Mouse (Mus musculus) embryonic facial prominence, embryonic 12.5 days (tissue): ENCODE measurements around the gene Cntnap5a. TPM values are rescaled to one million over a fixed set of nuclear protein-coding genes. Genes with fewer than 3 reads are reported as not detected.

ENCODE experiments used
- ATAC-seq: fragments of 200-750 bp; cut with Nextera tagmentation; 2 replicates; pipeline ENCODE4 v1.8.0; 2017; ENCODE audit not compliant: insufficient number of reproducible peaks, insufficient read depth, low FRiP score, low TSS enrichment
- H3K27ac ChIP-seq: fragments of 300-500 bp; sonication (generic); 2 replicates; pipeline ENCODE4 v1.5.1; 2016; ENCODE audit warnings: mild to moderate bottlenecking
- H3K27me3 ChIP-seq: fragments of 300-500 bp; sonication (generic); 2 replicates; pipeline ENCODE4 v1.6.1; 2016; ENCODE audit warnings: mild to moderate bottlenecking, moderate library complexity
- H3K36me3 ChIP-seq: fragments of 300-500 bp; sonication (generic); 2 replicates; pipeline ENCODE4 v1.6.1; 2016; ENCODE audit warnings: mild to moderate bottlenecking
- H3K4me1 ChIP-seq: fragments of 300-500 bp; sonication (generic); 2 replicates; pipeline ENCODE4 v1.6.1; 2016
- H3K4me2 ChIP-seq: fragments of 300-500 bp; sonication (generic); replicated peaks from 2 replicates; pipeline ENCODE4 v1.6.1; 2016; ENCODE audit warnings: mild to moderate bottlenecking, moderate library complexity
- H3K4me3 ChIP-seq: fragments of 300-500 bp; sonication (generic); 2 replicates; pipeline ENCODE4 v1.5.1; 2016; ENCODE audit warnings: mild to moderate bottlenecking
- H3K9ac ChIP-seq: fragments of 300-500 bp; sonication (generic); 2 replicates; pipeline ENCODE4 v1.6.1; 2016; ENCODE audit warnings: mild to moderate bottlenecking, moderate library complexity
- H3K9me3 ChIP-seq: fragments of 300-500 bp; sonication (generic); 2 replicates; pipeline ENCODE4 v1.6.1; 2016; ENCODE audit warnings: mild to moderate bottlenecking, moderate library complexity
- WGBS: fragments of 180-500 bp; shearing (Covaris S2); methylation state at CpG from one replicate; pipeline ENCODE4 v1.1.7; 2016; 5-methylcytosine and 5-hydroxymethylcytosine counted together
- polyA plus RNA-seq: library from polyadenylated mRNA; unstranded; fragments of >200 nt; fragmentation: Nextera tagmentation; extraction: Ambion mirVana; gene quantifications from 2 replicates; pipeline ENCODE4 v1.2.1, GENCODE M21; 2016

Cntnap5a gene
- 0.03 and 0.04 TPM in 2 replicates for polyA plus RNA-seq

DNA sequence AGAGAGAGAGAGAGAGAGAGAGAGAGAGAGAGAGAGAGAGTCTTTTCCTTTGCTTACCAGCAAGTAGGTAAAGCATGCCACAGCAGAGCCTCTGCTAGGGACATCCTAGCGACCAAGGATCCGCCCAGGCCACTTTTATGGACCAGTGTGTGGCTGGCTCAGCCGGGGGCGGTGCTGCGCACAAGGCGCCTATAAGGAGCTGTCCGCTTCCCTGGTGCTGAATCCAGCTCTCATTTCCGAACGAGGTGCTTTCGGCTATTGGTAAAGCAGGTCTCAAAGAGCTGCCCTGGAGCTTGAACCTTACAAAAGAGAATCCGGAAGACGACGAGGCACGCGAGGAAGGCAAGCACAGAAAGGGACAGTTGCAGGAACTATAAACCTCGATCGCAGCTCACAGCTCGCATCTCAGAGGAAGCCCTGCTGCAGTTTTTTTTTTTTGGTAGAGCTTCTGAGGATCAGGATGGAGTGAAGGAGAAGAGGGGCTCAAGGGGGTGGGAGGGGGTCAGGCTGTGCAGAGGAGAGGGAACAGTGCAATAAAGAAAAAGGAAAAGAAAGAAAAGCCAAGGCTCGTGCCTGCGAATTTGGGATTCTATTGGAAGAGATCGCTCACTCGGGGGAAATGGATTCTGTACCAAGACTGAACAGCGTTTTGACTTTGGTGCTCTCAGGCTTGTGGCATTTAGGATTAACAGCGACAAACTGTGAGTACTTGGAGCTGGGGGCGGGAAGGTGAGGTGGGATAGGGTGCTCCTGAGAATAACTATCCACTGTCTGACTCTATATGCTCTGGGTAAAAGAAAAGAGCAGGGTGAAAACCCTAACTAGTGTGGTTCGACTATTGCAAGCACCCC lies at the start of gene Cntnap5a:
Gene Cntnap5a (plus strand): TSS at position 239 of the 851 bp plus-strand sequence.
- Histone ChIP-seq H3K9me3 (no peaks in the 10 kb centered on the region), H3K4me1 (no peaks in the 10 kb centered on the region), H3K36me3 (no peaks in the 10 kb centered on the region), H3K27ac (no peak within 1 kb of the TSS), H3K27me3 (no peaks in the 10 kb centered on the region), H3K4me2 (no peak within 1 kb of the TSS; the same call in 1 of the 2 replicates), H3K4me3 (no peak within 1 kb of the TSS), H3K9ac (no peak within 1 kb of the TSS)
- 13% methylated on average over 26 of the region's 26 CpGs for WGBS
- ATAC-seq: no peak

DNA sequence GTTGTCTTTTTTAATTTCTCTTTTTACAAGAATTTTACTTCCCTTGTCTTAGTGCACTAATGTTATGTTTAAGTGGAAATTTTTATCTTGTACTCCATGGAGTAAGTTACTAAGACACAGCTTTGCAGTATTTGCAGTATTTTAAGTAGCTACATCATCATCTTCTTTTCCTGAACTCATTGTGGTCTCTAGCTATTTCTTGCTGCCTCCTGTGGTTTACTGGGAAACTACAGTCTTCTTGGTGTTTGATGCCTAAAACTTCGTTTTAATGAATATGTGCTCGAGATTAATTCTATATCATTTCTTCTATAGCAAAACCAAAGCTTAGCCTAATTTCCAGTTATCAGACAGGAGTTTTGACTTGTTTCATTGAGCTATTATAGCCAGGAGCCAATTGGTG lies 37.6 kb upstream of the Cntnap5a start:
- 80% methylated on average over 2 of the region's 2 CpGs for WGBS
- no peak for ATAC-seq
- H3K9me3 ChIP-seq: no peaks in the 10 kb centered on the region

DNA sequence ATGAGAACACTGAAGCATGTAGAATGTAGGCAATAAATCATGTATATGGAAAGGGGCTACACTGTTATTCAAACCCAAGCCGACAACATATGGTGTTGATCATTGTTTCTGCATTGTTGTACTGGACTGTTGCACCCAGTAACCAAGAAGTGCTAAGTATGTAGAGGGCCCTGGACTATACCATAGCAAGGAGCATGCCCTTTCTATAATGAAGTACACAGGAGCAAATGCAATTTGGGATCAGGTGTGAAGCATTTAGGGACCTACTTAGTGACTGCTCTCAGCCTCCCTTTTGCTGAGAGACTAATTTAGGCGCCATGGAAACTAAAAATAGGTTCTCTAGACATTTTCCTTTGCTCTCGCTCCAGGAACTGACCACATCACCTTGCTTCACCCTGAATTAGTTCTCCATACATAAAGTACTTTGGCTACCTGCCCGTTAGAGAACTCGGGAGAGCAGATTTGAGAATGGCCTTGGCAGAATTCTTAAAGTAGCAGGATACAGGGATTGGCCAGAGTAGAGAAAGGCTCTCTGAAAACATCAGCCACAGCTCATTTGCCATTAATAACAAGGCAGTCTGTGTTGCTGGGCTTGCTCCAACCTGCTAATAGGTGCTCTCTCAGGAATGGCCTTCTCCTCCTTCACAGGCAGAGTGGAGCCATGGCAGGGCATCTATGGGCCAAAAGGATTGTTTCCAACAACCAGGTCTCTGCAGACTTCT lies 26.1 kb upstream of the Cntnap5a start:
- no peak overlapping the region for H3K4me2 ChIP-seq
- no peak overlapping the region for H3K27ac ChIP-seq
- no peak overlapping the region for H3K9ac ChIP-seq
- H3K36me3 ChIP-seq: no peaks in the 10 kb centered on the region
- 80% methylated on average over 5 of the region's 5 CpGs for whole genome bisulfite sequencing
- no peaks in the 10 kb centered on the region for H3K9me3 ChIP-seq
- no peaks in the 10 kb centered on the region for H3K27me3 ChIP-seq
- ATAC-seq: no peak
- H3K4me3 ChIP-seq: no peak overlapping the region
- no peaks in the 10 kb centered on the region for H3K4me1 ChIP-seq

More for the DNA sequence above, 37.6 kb upstream of the Cntnap5a start:
- Histone ChIP-seq H3K9ac (no peak overlapping the region), H3K27me3 (no peaks in the 10 kb centered on the region), H3K27ac (no peak overlapping the region), H3K36me3 (no peaks in the 10 kb centered on the region), H3K4me2 (no peak overlapping the region), H3K4me3 (no peak overlapping the region), H3K4me1 (no peaks in the 10 kb centered on the region)

DNA sequence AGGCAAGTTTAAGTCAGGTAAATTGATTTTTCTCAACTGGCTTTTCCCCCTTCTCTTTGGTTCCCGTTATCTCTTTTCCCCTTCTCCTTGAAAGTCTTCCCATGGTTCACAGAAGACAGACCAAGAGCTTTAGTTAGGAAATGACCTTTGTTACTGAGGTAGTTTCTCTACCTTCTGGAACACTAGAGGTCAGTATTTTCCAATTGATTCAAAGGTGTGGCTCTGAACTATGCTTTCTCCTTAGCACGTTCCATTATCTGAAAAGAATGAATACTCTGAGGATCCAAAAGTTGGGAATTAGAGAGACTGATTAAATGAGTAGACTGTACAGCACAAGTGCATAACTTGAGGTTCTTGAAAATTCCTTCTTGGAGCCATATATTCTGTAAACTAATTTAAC lies 1.9 kb downstream of the Cntnap5a start:
- Histone ChIP-seq H3K4me3 (no peak overlapping the region), H3K27ac (no peak overlapping the region), H3K9me3 (no peaks in the 10 kb centered on the region), H3K36me3 (no peaks in the 10 kb centered on the region), H3K27me3 (no peaks in the 10 kb centered on the region), H3K4me2 (no peak overlapping the region), H3K4me1 (no peaks in the 10 kb centered on the region), H3K9ac (no peak overlapping the region)
- no peak for ATAC-seq
- WGBS: 23% methylated on average over 2 of the region's 2 CpGs

DNA sequence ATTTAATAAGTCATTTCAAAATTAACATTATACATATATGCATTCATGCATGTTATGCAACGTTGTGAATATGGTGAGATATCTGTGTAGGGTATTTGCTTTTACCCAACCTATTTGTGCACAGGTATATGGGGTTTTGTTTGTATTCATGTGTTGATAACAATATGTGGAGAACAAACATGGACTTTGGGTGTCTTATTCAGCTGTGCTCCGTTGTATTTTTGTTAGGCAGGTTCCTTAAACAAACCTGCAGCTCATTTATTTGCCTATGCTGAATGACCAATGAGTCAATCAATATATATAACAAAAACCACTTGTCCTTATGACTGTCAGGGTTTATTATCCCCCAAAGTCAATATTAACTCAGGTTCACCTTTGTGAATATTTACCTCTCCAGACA lies 15.2 kb downstream of the Cntnap5a start:
- H3K27me3 ChIP-seq: no peaks in the 10 kb centered on the region
- no peak overlapping the region for H3K9ac ChIP-seq
- no peaks in the 10 kb centered on the region for H3K36me3 ChIP-seq
- H3K4me2 ChIP-seq: no peak overlapping the region
- H3K27ac ChIP-seq: no peak overlapping the region
- no peaks in the 10 kb centered on the region for H3K4me1 ChIP-seq
- WGBS: 71% methylated on average over 2 of the region's 2 CpGs
- no peak for ATAC-seq
- no peak overlapping the region for H3K4me3 ChIP-seq
- no peaks in the 10 kb centered on the region for H3K9me3 ChIP-seq

DNA sequence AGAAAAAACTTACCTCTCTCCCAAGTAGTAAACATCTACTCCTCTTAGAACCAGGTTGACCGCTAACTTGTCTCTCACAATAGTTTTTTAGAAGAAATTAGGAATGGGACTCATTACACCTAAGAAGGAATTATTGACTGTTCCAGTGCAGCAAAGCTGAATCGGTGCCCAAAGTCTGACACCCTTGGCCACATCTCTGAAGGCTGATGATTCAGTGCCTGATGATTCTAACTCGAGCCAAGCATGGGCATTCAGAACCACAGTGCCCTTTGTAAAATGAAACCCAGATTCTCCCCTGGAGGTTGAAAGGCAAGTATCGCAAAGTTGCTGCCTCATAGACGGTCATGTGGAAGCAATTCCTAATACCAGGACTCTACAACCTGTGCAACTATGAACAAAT lies 58.0 kb downstream of the Cntnap5a start:
- Histone ChIP-seq H3K27ac (no peak overlapping the region), H3K4me1 (no peaks in the 10 kb centered on the region), H3K4me2 (no peak overlapping the region), H3K27me3 (no peaks in the 10 kb centered on the region), H3K9me3 (no peaks in the 10 kb centered on the region), H3K9ac (no peak overlapping the region), H3K4me3 (no peak overlapping the region), H3K36me3 (no peaks in the 10 kb centered on the region)
- no peak for ATAC-seq
- WGBS: 75% methylated on average over 5 of the region's 5 CpGs

DNA sequence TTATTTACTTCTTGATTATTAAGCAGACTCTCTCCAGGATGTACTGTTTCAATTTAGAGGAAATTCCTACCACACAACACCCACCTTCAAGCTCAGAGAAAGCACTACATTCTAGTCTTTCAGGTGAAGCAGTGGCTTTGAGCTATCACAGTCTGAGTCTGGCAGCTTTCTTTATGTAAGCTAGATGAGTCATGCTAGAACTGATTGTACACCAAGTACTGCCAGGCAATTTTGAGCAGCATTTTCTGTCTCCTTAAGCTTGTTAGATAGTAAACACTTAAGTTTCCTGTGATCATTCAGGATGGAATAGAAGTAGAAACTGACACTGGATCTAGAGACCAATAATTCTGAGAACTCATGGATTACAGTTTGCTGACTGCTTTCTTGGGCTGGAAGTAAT lies 61.0 kb downstream of the Cntnap5a start:
- H3K9me3 ChIP-seq: no peaks in the 10 kb centered on the region
- H3K4me1 ChIP-seq: no peaks in the 10 kb centered on the region
- no peak for ATAC-seq
- no peak overlapping the region for H3K4me2 ChIP-seq
- no peaks in the 10 kb centered on the region for H3K36me3 ChIP-seq
- no peak overlapping the region for H3K27ac ChIP-seq
- H3K27me3 ChIP-seq: no peaks in the 10 kb centered on the region
- no peak overlapping the region for H3K4me3 ChIP-seq
- H3K9ac ChIP-seq: no peak overlapping the region

DNA sequence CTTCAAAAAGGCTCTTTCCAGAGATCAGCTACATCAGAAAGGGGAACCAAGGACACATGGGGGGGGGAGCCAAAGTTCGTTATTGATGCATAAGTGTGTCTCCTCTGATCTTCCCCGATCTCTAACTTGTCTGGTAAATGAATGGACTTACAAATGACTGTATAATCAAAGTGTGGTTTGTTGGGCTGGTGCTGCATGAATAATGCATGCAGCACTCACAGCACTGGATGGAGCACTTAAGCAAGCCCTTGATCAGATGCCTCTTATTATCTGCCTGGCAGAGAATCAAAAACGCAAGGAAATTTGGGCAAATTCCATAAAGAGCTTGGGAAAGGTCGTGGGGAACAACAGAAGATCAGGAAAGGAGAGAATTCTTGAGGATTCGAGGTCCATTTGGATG lies 100.2 kb downstream of the Cntnap5a start:
- no peak overlapping the region for H3K9ac ChIP-seq
- WGBS: 67% methylated on average over 5 of the region's 5 CpGs
- no peaks in the 10 kb centered on the region for H3K36me3 ChIP-seq
- ATAC-seq: no peak
- H3K4me2 ChIP-seq: no peak overlapping the region
- no peak overlapping the region for H3K4me3 ChIP-seq
- H3K4me1 ChIP-seq: no peaks in the 10 kb centered on the region
- H3K9me3 ChIP-seq: no peaks in the 10 kb centered on the region
- H3K27ac ChIP-seq: no peak overlapping the region
- H3K27me3 ChIP-seq: no peaks in the 10 kb centered on the region

DNA sequence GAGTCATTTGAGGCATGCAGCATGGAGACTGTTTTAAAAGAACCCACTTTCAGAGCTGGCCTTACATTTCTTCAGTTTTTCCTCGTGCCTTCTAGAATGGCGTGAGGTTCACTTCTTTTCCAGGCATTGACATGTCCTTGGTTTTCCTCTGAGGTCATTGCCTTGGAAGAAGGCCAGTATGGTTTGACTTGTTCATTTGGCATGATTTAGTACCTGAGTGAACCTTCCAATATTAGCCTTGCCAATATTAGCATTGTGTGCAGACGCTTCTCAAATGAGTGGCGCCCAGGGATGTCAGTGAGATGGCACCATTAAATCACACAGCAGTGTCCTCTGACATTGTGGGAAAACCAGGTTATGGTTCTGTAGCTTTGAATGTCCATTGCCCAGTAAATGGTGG lies 158.0 kb downstream of the Cntnap5a start:
- Histone ChIP-seq H3K27me3 (no peaks in the 10 kb centered on the region), H3K9me3 (no peaks in the 10 kb centered on the region), H3K4me1 (no peaks in the 10 kb centered on the region), H3K4me3 (no peak overlapping the region), H3K9ac (no peak overlapping the region), H3K36me3 (no peaks in the 10 kb centered on the region), H3K4me2 (no peak overlapping the region), H3K27ac (no peak overlapping the region)
- 90% methylated on average over 4 of the region's 4 CpGs for whole genome bisulfite sequencing
- no peak for ATAC-seq

DNA sequence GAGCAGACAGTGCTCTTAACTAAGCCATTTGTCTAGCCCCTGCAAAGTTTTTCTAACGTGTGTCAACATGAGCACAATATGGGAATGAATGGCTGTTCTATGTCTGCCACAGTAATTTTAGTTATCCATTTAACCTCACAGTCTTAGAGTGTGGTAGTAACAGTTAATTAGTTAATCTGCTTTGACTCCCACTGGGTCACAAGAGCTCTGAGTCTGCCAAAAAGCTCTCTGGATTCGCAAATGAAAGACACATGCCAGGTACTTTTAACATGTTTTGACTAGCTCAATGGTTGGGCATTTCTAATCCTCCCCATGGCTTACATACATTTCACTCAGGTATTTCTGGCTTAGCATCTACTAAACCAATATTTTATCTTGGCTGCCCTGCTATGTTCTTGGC lies 163.0 kb downstream of the Cntnap5a start:
- H3K4me1 ChIP-seq: no peaks in the 10 kb centered on the region
- no peak overlapping the region for H3K9ac ChIP-seq
- no peaks in the 10 kb centered on the region for H3K27me3 ChIP-seq
- no peak for ATAC-seq
- no peaks in the 10 kb centered on the region for H3K9me3 ChIP-seq
- H3K4me2 ChIP-seq: no peak overlapping the region
- no peak overlapping the region for H3K4me3 ChIP-seq
- WGBS: 37% methylated on average over 2 of the region's 2 CpGs
- no peak overlapping the region for H3K27ac ChIP-seq
- no peaks in the 10 kb centered on the region for H3K36me3 ChIP-seq

DNA sequence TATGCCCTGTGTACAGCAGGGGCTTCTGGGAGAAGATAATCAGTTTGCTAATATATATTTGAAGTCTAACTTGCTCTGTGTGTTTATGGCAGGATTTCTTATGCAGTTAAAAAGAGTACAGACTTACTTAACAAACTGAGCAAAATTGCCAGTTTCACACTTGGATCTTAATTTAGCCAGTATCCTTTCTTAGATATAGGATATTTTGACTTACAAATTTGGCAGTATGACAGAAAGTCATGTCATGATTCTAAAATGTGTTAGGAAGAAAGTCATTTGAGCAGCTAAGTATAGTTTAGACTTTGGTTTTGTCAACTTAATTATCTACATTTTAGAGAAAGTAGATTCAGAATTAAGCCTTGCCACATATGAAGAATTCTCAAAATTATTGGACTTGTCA lies 167.7 kb downstream of the Cntnap5a start:
- no peak overlapping the region for H3K9ac ChIP-seq
- no peak overlapping the region for H3K4me2 ChIP-seq
- no peak for ATAC-seq
- H3K9me3 ChIP-seq: no peaks in the 10 kb centered on the region
- H3K4me3 ChIP-seq: no peak overlapping the region
- no peaks in the 10 kb centered on the region for H3K4me1 ChIP-seq
- H3K36me3 ChIP-seq: no peaks in the 10 kb centered on the region
- no peak overlapping the region for H3K27ac ChIP-seq
- H3K27me3 ChIP-seq: no peaks in the 10 kb centered on the region

DNA sequence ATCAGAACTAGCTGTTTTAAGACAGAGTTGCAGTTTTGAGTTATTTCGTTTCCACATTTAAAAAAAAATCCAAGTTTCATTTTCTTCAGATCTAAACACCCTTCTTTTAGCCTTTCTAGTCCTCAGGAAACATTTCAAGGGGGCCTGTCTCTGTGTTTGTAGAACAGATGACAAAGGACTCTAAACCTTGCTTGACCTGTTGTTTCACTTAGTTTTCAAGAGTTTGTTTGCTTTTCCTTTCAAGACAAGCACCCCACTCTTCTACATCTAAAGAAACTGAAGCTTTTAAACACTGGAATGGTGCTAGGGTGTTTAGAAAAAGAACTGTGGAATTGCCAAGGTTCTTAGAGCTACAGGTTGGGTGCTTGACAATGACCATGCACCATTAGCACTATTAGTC lies 233.8 kb downstream of the Cntnap5a start:
- no peak for ATAC-seq
- Histone ChIP-seq H3K4me2 (no peak overlapping the region), H3K27me3 (no peaks in the 10 kb centered on the region), H3K36me3 (no peaks in the 10 kb centered on the region), H3K4me3 (no peak overlapping the region), H3K27ac (no peak overlapping the region), H3K9me3 (no peaks in the 10 kb centered on the region), H3K9ac (no peak overlapping the region), H3K4me1 (no peaks in the 10 kb centered on the region)
- 64% methylated on average over 1 of the region's 1 CpGs for WGBS
